Mouse (Mus musculus) CH12.LX (cell line): ENCODE results near the gene 4930556J24Rik.

Source experiments
- CTCF ChIP-seq, 2 experiments: IDR thresholded peaks in 1 of 2; conservative IDR thresholded peaks in 1 of 2; 2 replicates each; pipeline ENCODE4 v1.5.1; 2011 to 2012; ENCODE audit warnings: low read depth in 2 of 2, low read length in 2 of 2, improper control_type of control experiment in 1 of 2, inconsistent platforms in 1 of 2, mild to moderate bottlenecking in 1 of 2, moderate library complexity in 1 of 2
- E2F4 ChIP-seq: IDR thresholded peaks from 2 replicates; pipeline ENCODE4 v1.6.1; 2011; ENCODE audit warnings: low read depth, low read length, improper control_type of control experiment; ENCODE audit not compliant: insufficient replicate concordance
- EP300 ChIP-seq: IDR thresholded peaks from 2 replicates; pipeline ENCODE4 v1.6.1; 2011; ENCODE audit warnings: low read length, improper control_type of control experiment
- ETS1 ChIP-seq: conservative IDR thresholded peaks from 2 replicates; pipeline ENCODE4 v1.6.1; 2012; ENCODE audit warnings: low read depth, mild to moderate bottlenecking, inconsistent platforms, low read length, improper control_type of control experiment, moderate library complexity
- GABPA ChIP-seq: IDR thresholded peaks from 2 replicates; pipeline ENCODE4 v1.6.1; 2012; ENCODE audit warnings: low read depth, low read length, improper control_type of control experiment, inconsistent platforms; ENCODE audit not compliant: insufficient replicate concordance
- MAFK ChIP-seq: IDR thresholded peaks from 2 replicates; pipeline ENCODE4 v1.6.1; 2011; ENCODE audit warnings: low read length, improper control_type of control experiment; ENCODE audit not compliant: insufficient replicate concordance
- MXI1 ChIP-seq: IDR thresholded peaks from 2 replicates; pipeline ENCODE4 v1.6.1; 2011; ENCODE audit warnings: mild to moderate bottlenecking, low read depth, low read length, improper control_type of control experiment
- NELFE ChIP-seq: IDR thresholded peaks from 2 replicates; pipeline ENCODE4 v1.6.1; 2011; ENCODE audit warnings: low read depth, low read length, improper control_type of control experiment
- POLR2A ChIP-seq: IDR thresholded peaks from 2 replicates; pipeline ENCODE4 v1.6.1; 2011; ENCODE audit warnings: low read depth, mild to moderate bottlenecking, improper control_type of control experiment, low read length
- RCOR1 ChIP-seq: conservative IDR thresholded peaks from 2 replicates; pipeline ENCODE4 v1.6.1; 2012; ENCODE audit warnings: low read depth, mild to moderate bottlenecking, inconsistent platforms, low read length, improper control_type of control experiment
- UBTF ChIP-seq: IDR thresholded peaks from 2 replicates; pipeline ENCODE4 v1.6.1; 2012; ENCODE audit warnings: low read depth, mild to moderate bottlenecking, inconsistent platforms, low read length, improper control_type of control experiment, moderate library complexity
- USF1 ChIP-seq: IDR thresholded peaks from 2 replicates; pipeline ENCODE4 v1.6.1; 2014; ENCODE audit warnings: low read depth, mild to moderate bottlenecking, inconsistent platforms, low read length, improper control_type of control experiment
- ZC3H11A ChIP-seq: IDR thresholded peaks from 2 replicates; pipeline ENCODE4 v1.6.1; 2012; ENCODE audit warnings: low read depth, mild to moderate bottlenecking, inconsistent platforms, low read length, improper control_type of control experiment

DNA sequence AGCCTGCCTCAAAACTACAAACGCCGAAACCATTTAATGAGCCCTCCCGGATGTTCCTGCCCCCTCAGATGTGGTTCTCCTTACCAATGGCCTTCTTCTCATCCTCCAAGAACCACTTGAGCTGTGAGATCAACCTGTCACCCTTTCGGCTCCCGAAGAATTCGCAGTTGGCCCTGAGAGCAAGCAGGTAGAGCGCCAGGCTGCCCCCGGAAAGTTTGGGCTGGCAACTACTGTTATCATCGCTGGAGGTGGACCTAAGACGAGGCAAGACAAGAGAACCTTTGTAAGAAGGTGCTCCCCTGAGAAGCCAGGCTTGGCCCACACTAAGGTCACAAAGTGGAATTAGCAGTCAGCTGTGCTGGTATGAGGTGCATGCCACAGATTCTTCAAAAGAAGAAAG, 50.7 kb downstream of the 4930556J24Rik start:
- TF ChIP-seq MAFK (no peak), CTCF (conservative IDR thresholded peaks at IDR 0.05 in 1 of 2, IDR thresholded peaks at IDR 0.05 in 1 of 2; ENCODE audit: low read depth in 2 of 2, low read length in 2 of 2) (no peak), RCOR1 (no peak), E2F4 (no peak), POLR2A (no peak), EP300 (no peak), UBTF (no peak), ZC3H11A (no peak), NELFE (no peak), USF1 (no peak), MXI1 (no peak), GABPA (no peak), ETS1 (no peak)
